Mouse (Mus musculus): ENCODE results near the gene Clns1a. TPM values are rescaled to one million over a fixed set of nuclear protein-coding genes. Genes with fewer than 3 reads are reported as not detected.

The Clns1a gene
- polyA plus RNA-seq (2015; fragmentation: Nextera tagmentation; extraction: Ambion mirVana), result 67.6 and 76.3 TPM in 2 replicates

GRCm38 (mm10) chr7:97696506-97697254 lies at the start of gene Clns1a:
Gene Clns1a (plus strand): TSS chr7:97696634.

GRCm38 (mm10) chr7:97737638-97738456 lies 41.4 kb downstream of the Clns1a start, which contains the start of gene Aqp11:
Gene Aqp11 (minus strand): TSS chr7:97738289.

Other genes with a start within 250 kb of the Clns1a start
- 0.85 and 1.5 TPM in 2 replicates for gene Kctd14, start 245.3 kb upstream of the Clns1a start, polyA plus RNA-seq (2015; fragmentation: Nextera tagmentation; extraction: Ambion mirVana)
- 25.2 and 30.7 TPM in 2 replicates for gene Ints4, start 215.7 kb upstream of the Clns1a start, polyA plus RNA-seq (2015; fragmentation: Nextera tagmentation; extraction: Ambion mirVana)
- 170 and 185 TPM in 2 replicates for gene Aamdc, start 117.1 kb upstream of the Clns1a start, polyA plus RNA-seq (2015; fragmentation: Nextera tagmentation; extraction: Ambion mirVana)
- gene Rsf1, start 116.7 kb upstream of the Clns1a start, polyA plus RNA-seq (2015; fragmentation: Nextera tagmentation; extraction: Ambion mirVana), result 10.1 and 10.2 TPM in 2 replicates
- gene Aqp11, start 41.7 kb downstream of the Clns1a start, polyA plus RNA-seq (2015; fragmentation: Nextera tagmentation; extraction: Ambion mirVana), result 8.7 and 10.2 TPM in 2 replicates
- gene Pak1, start 91.9 kb downstream of the Clns1a start, polyA plus RNA-seq (2015; fragmentation: Nextera tagmentation; extraction: Ambion mirVana), result 49.1 and 55.2 TPM in 2 replicates
- gene Gdpd4, start 223.3 kb downstream of the Clns1a start, polyA plus RNA-seq (2015; fragmentation: Nextera tagmentation; extraction: Ambion mirVana), result 0.05 and 0.12 TPM in 2 replicates